Mouse (Mus musculus): ENCODE data around the gene Rasgrp1.

DNA sequence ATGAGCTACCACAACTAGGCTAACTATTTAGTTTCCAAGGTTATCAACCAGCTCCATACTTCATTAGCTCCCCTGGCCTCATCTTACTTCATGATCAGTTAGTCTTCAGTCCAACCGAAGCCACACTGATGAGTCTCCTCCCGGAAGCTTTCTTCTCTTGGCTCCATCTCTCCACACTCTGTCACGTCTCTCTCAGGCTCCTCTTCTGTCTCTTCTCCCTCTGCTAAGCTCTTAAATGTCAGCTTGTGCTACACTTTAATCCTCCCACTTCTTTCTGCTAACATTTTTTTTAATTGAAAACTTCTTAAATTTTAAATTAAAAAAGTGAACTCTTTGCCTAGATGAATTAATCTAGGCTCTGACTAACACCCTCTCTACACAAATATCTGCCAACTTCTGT lies 34.8 kb downstream of the Rasgrp1 start:
- TF ChIP-seq CTCF (IDR thresholded peaks at IDR 0.05; ENCODE audit: low read depth) (no peak), EP300 (optimal IDR thresholded peaks at IDR 0.05) (no peak)

Data from stomach, postnatal 0 days (tissue).